Mouse (Mus musculus) lung, adult 2 months (tissue): Measurements from ENCODE around the gene Grb7.
A peak's percentile ranks its signal among the peaks of the same experiment; 100 is the strongest.

Experiments used
- CTCF ChIP-seq: fragments of 200-500 bp; IDR thresholded peaks from 2 replicates; pipeline ENCODE4 v1.5.1; 2011; ENCODE audit warnings: mild to moderate bottlenecking, low read length, control low read depth; ENCODE audit not compliant: insufficient read depth
- POLR2A ChIP-seq: fragments of 200-500 bp; IDR thresholded peaks from 2 replicates; pipeline ENCODE4 v1.6.1; 2011; ENCODE audit warnings: low read depth, mild to moderate bottlenecking, control low read depth, low read length, borderline replicate concordance; ENCODE audit errors: extremely low read depth

- TF ChIP-seq CTCF (peak; percentile 76), POLR2A (peak; percentile 61; the same call in 1 of the 2 replicates)
Observed at GRCm38 (mm10) chr11:98438331-98439158, 7.6 kb upstream of the Grb7 start, which contains the start of gene Mien1.
